Mouse (Mus musculus) spleen, adult 12 weeks (tissue): Measurements from ENCODE around the gene Espn.

Experiments
- DNase-seq: peaks from one replicate; pipeline ENCODE4 v3.0.0; 2022; ENCODE audit warnings: low spot score

Gene Espn

DNA sequence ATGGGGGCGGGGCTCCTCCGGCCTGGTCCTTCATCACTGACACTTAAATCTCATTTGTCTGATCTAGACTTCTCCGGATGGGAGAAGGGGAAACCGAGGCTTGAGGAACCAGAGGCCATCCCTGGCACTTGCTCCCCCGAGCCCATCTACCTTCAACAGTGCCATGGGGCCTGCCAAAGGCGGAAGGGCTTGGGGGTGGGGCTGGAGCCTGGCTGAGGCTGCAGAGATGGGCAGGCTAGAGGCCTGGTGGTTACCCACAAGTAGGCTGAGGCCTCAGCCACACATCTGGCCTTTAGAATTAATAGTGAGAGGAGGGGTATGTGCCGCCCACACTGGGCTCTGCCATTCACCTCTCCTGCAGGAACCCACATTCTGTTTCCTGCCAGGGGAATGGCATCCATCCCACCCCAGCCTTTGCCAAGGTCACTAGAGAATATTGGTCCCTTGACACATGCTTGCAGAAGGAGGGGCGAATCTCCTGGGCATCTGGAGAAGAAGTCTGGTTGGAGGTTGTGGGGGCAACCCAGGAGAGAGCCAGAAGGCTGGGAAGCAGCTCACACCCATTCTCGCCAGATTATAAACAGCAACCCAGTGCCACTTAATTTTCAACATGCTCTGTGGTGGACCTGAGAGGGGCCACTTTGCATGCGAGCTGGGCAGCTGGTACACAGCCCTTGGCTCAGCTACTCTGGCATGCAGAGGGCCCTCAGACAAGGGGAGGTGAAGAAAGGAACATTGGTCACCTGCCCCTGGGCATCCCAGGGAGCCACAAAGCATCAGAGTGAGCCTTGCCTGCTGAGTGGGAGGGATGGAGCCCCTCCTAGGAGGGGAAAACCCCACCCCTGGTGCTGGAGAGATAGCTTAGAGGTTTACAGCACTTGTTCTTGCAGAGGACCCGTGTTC, 81.4 kb downstream of the Espn start:
- DNase-seq = no peak
